Mouse (Mus musculus) embryonic fibroblast, embryonic 13.5 days (primary cell): ENCODE data around the gene Izumo1r. TPM values are rescaled to one million over a fixed set of nuclear protein-coding genes. Genes with fewer than 3 reads are reported as not detected.
A peak's percentile ranks its signal among the peaks of the same experiment; 100 is the strongest.

Experiments
- H3K27ac ChIP-seq: 2 replicates; pipeline ENCODE4 v1.5.1; 2012; ENCODE audit warnings: low read length, control low read depth, inconsistent platforms; ENCODE audit not compliant: insufficient read depth
- H3K4me1 ChIP-seq: 2 replicates; pipeline ENCODE4 v1.6.1; 2011; ENCODE audit warnings: low read length; ENCODE audit not compliant: control insufficient read depth, insufficient read depth
- H3K4me3 ChIP-seq: 2 replicates; pipeline ENCODE4 v1.5.1; 2011; ENCODE audit warnings: mild to moderate bottlenecking, control low read depth, low read length; ENCODE audit not compliant: insufficient read depth
- CTCF ChIP-seq: IDR thresholded peaks from 2 replicates; pipeline ENCODE4 v1.5.1; 2011; ENCODE audit warnings: mild to moderate bottlenecking, control low read depth, low read length, moderate library complexity, borderline replicate concordance; ENCODE audit not compliant: insufficient read depth
- POLR2A ChIP-seq: IDR thresholded peaks from 2 replicates; pipeline ENCODE4 v1.6.1; 2011; ENCODE audit warnings: low read depth, mild to moderate bottlenecking, control low read depth, low read length, moderate library complexity
- polyA plus RNA-seq: library from polyadenylated mRNA; stranded (reverse); fragments of >200 nt; gene quantifications from 2 replicates; pipeline ENCODE4 v1.2.4, GENCODE M21; 2011; ENCODE audit warnings: low read depth; ENCODE audit not compliant: missing spikeins, insufficient read length

Izumo1r gene
- polyA plus RNA-seq, 1 experiment, result not detected

- no peaks in the 10 kb centered on the region for H3K4me1 ChIP-seq
- no peak overlapping the region for H3K4me3 ChIP-seq
- TF ChIP-seq CTCF, result no peak
- no peak for TF ChIP-seq POLR2A
- no peak overlapping the region for H3K27ac ChIP-seq
Observed at GRCm38 (mm10) chr9:14871536-14871935, 32.2 kb downstream of the Izumo1r start.

GRCm38 (mm10) chr9:14870802-14871201 is 32.9 kb downstream of the Izumo1r start:
- Histone ChIP-seq H3K4me3 (no peak overlapping the region), H3K27ac (no peak overlapping the region)
- no peak for TF ChIP-seq POLR2A
- no peak for TF ChIP-seq CTCF

GRCm38 (mm10) chr9:14870377-14870776 is 33.4 kb downstream of the Izumo1r start:
- Histone ChIP-seq H3K4me3 (no peak overlapping the region), H3K4me1 (no peaks in the 10 kb centered on the region), H3K27ac (no peak overlapping the region)
- TF ChIP-seq POLR2A, result no peak
- no peak for TF ChIP-seq CTCF

More at GRCm38 (mm10) chr9:14870802-14871201, 32.9 kb downstream of the Izumo1r start:
- no peaks in the 10 kb centered on the region for H3K4me1 ChIP-seq

GRCm38 (mm10) chr9:14868326-14868725 is 35.4 kb downstream of the Izumo1r start:
- H3K4me1 ChIP-seq, result no peaks in the 10 kb centered on the region
- no peak overlapping the region for H3K4me3 ChIP-seq
- H3K27ac ChIP-seq, result no peak overlapping the region
- TF ChIP-seq CTCF (no peak), POLR2A (no peak)

GRCm38 (mm10) chr9:14866957-14867356 is 36.8 kb downstream of the Izumo1r start:
- no peaks in the 10 kb centered on the region for H3K4me1 ChIP-seq
- TF ChIP-seq CTCF (peak; percentile 49; the same call in 1 of the 2 replicates), POLR2A (no peak)
- no peak overlapping the region for H3K27ac ChIP-seq
- no peak overlapping the region for H3K4me3 ChIP-seq

- H3K27ac ChIP-seq, result no peak overlapping the region
- H3K4me3 ChIP-seq, result no peak overlapping the region
- TF ChIP-seq CTCF (no peak), POLR2A (no peak)
- 0 out of 2 replicates have a peak, but pooled peaks cover 1% of the 10 kb centered on the region for H3K4me1 ChIP-seq
Observed at GRCm38 (mm10) chr9:14864726-14865125, 39.0 kb downstream of the Izumo1r start.

- TF ChIP-seq POLR2A (no peak), CTCF (no peak)
- H3K4me3 ChIP-seq, result no peak overlapping the region
- H3K27ac ChIP-seq, result no peak overlapping the region
- 0 out of 2 replicates have a peak, but pooled peaks cover 2% of the 10 kb centered on the region for H3K4me1 ChIP-seq
Observed at GRCm38 (mm10) chr9:14863126-14863525, 40.6 kb downstream of the Izumo1r start.

GRCm38 (mm10) chr9:14859868-14860639 is 43.7 kb downstream of the Izumo1r start, which contains the start of gene Gpr83:
Gene Gpr83, plus strand, starts transcription at chr9:14860210.
- TF ChIP-seq POLR2A (no peak), CTCF (no peak)
- Histone ChIP-seq H3K4me1 (0 out of 2 replicates have a peak, but pooled peaks cover 2% of the 10 kb centered on the region), H3K4me3 (peak within 1 kb of the TSS; percentile 22), H3K27ac (no peak within 1 kb of the TSS)

- no peak for TF ChIP-seq CTCF
- no peak for TF ChIP-seq POLR2A
- Histone ChIP-seq H3K27ac (no peak overlapping the region), H3K4me1 (0 out of 2 replicates have a peak, but pooled peaks cover 2% of the 10 kb centered on the region), H3K4me3 (no peak overlapping the region)
Observed at GRCm38 (mm10) chr9:14858782-14859181, 45.0 kb downstream of the Izumo1r start.

GRCm38 (mm10) chr9:14858170-14858706 is 45.5 kb downstream of the Izumo1r start:
- no peak for TF ChIP-seq CTCF
- no peak for TF ChIP-seq POLR2A
- Histone ChIP-seq H3K27ac (no peak overlapping the region), H3K4me3 (no peak overlapping the region), H3K4me1 (0 out of 2 replicates have a peak, but pooled peaks cover 2% of the 10 kb centered on the region)
